Mouse (Mus musculus): ENCODE results near the gene Pdlim5.

- no peak for TF ChIP-seq CTCF (IDR thresholded peaks at IDR 0.05)
- TF ChIP-seq EP300 (IDR thresholded peaks at IDR 0.05; ENCODE audit: insufficient read depth, low read depth, low read length) = no peak
Observed at GRCm38 (mm10) chr3:142410930-142411329, 15.4 kb upstream of the Pdlim5 start.
